Mouse (Mus musculus): ENCODE results near the gene Rpl3l. TPM values are rescaled to one million over a fixed set of nuclear protein-coding genes. Genes with fewer than 3 reads are reported as not detected.

Gene Rpl3l
- polyA plus RNA-seq, 1 experiment: not detected

- H3K27ac ChIP-seq (ENCODE audit: insufficient read depth, low read length): no peak overlapping the region
- no peak overlapping the region for H3K4me3 ChIP-seq (ENCODE audit: insufficient read depth, low read length)
- TF ChIP-seq POLR2A (IDR thresholded peaks at IDR 0.05; ENCODE audit: low read depth, low read length) (no peak), CTCF (IDR thresholded peaks at IDR 0.05; ENCODE audit: borderline replicate concordance, insufficient read depth, low read length) (no peak)
- no peaks in the 10 kb centered on the region for H3K4me1 ChIP-seq (ENCODE audit: control insufficient read depth, insufficient read depth, low read length)
These were observed 1.4 kb downstream of the Rpl3l start for GRCm38 (mm10) chr17:24729067-24729466.

GRCm38 (mm10) chr17:24730787-24731186 lies 3.2 kb downstream of the Rpl3l start:
- Histone ChIP-seq H3K4me1 (ENCODE audit: control insufficient read depth, insufficient read depth, low read length) (no peaks in the 10 kb centered on the region), H3K4me3 (ENCODE audit: insufficient read depth, low read length) (no peak overlapping the region), H3K27ac (ENCODE audit: insufficient read depth, low read length) (no peak overlapping the region)
- TF ChIP-seq POLR2A (IDR thresholded peaks at IDR 0.05; ENCODE audit: low read depth, low read length): no peak
- TF ChIP-seq CTCF (IDR thresholded peaks at IDR 0.05; ENCODE audit: borderline replicate concordance, insufficient read depth, low read length): no peak

GRCm38 (mm10) chr17:24732233-24732935 lies 4.8 kb downstream of the Rpl3l start:
- TF ChIP-seq CTCF (IDR thresholded peaks at IDR 0.05; ENCODE audit: borderline replicate concordance, insufficient read depth, low read length) (no peak), POLR2A (IDR thresholded peaks at IDR 0.05; ENCODE audit: low read depth, low read length) (no peak)
- Histone ChIP-seq H3K4me1 (ENCODE audit: control insufficient read depth, insufficient read depth, low read length) (no peaks in the 10 kb centered on the region), H3K4me3 (ENCODE audit: insufficient read depth, low read length) (no peak overlapping the region), H3K27ac (ENCODE audit: insufficient read depth, low read length) (no peak overlapping the region)

GRCm38 (mm10) chr17:24733434-24734050 lies 5.9 kb downstream of the Rpl3l start:
- TF ChIP-seq CTCF (IDR thresholded peaks at IDR 0.05; ENCODE audit: borderline replicate concordance, insufficient read depth, low read length): no peak
- no peak overlapping the region for H3K4me3 ChIP-seq (ENCODE audit: insufficient read depth, low read length)
- H3K27ac ChIP-seq (ENCODE audit: insufficient read depth, low read length): no peak overlapping the region
- H3K4me1 ChIP-seq (ENCODE audit: control insufficient read depth, insufficient read depth, low read length): no peaks in the 10 kb centered on the region

- Histone ChIP-seq H3K4me3 (ENCODE audit: insufficient read depth, low read length) (no peak overlapping the region), H3K27ac (ENCODE audit: insufficient read depth, low read length) (no peak overlapping the region), H3K4me1 (ENCODE audit: control insufficient read depth, insufficient read depth, low read length) (no peaks in the 10 kb centered on the region)
- TF ChIP-seq CTCF (IDR thresholded peaks at IDR 0.05; ENCODE audit: borderline replicate concordance, insufficient read depth, low read length) (no peak), POLR2A (IDR thresholded peaks at IDR 0.05; ENCODE audit: low read depth, low read length) (no peak)
These were observed 6.9 kb downstream of the Rpl3l start for GRCm38 (mm10) chr17:24734513-24734912.

- TF ChIP-seq CTCF (IDR thresholded peaks at IDR 0.05; ENCODE audit: borderline replicate concordance, insufficient read depth, low read length) (no peak), POLR2A (IDR thresholded peaks at IDR 0.05; ENCODE audit: low read depth, low read length) (no peak)
- H3K4me3 ChIP-seq (ENCODE audit: insufficient read depth, low read length): no peak overlapping the region
- no peaks in the 10 kb centered on the region for H3K4me1 ChIP-seq (ENCODE audit: control insufficient read depth, insufficient read depth, low read length)
- H3K27ac ChIP-seq (ENCODE audit: insufficient read depth, low read length): no peak overlapping the region
These were observed 7.8 kb downstream of the Rpl3l start for GRCm38 (mm10) chr17:24735446-24735845.

GRCm38 (mm10) chr17:24736330-24737051 lies 8.9 kb downstream of the Rpl3l start, which contains the start of gene Msrb1:
Gene Msrb1, plus strand, starts transcription at chr17:24736642.
- Histone ChIP-seq H3K27ac (ENCODE audit: insufficient read depth, low read length) (peak within 1 kb of the TSS; percentile 7; the same call in 1 of the 2 replicates), H3K4me1 (ENCODE audit: control insufficient read depth, insufficient read depth, low read length) (no peaks in the 10 kb centered on the region), H3K4me3 (ENCODE audit: insufficient read depth, low read length) (peak within 1 kb of the TSS; percentile 75)
- TF ChIP-seq POLR2A (IDR thresholded peaks at IDR 0.05; ENCODE audit: low read depth, low read length): peak; percentile 99
- TF ChIP-seq CTCF (IDR thresholded peaks at IDR 0.05; ENCODE audit: borderline replicate concordance, insufficient read depth, low read length): no peak

GRCm38 (mm10) chr17:24737135-24737810 lies 9.7 kb downstream of the Rpl3l start:
- H3K4me3 ChIP-seq (ENCODE audit: insufficient read depth, low read length): peak overlapping the region; percentile 75
- H3K4me1 ChIP-seq (ENCODE audit: control insufficient read depth, insufficient read depth, low read length): no peaks in the 10 kb centered on the region
- no peak overlapping the region for H3K27ac ChIP-seq (ENCODE audit: insufficient read depth, low read length)
- TF ChIP-seq POLR2A (IDR thresholded peaks at IDR 0.05; ENCODE audit: low read depth, low read length) (peak; percentile 34; the same call in 1 of the 2 replicates), CTCF (IDR thresholded peaks at IDR 0.05; ENCODE audit: borderline replicate concordance, insufficient read depth, low read length) (no peak)

- no peaks in the 10 kb centered on the region for H3K4me1 ChIP-seq (ENCODE audit: control insufficient read depth, insufficient read depth, low read length)
- TF ChIP-seq POLR2A (IDR thresholded peaks at IDR 0.05; ENCODE audit: low read depth, low read length) (no peak), CTCF (IDR thresholded peaks at IDR 0.05; ENCODE audit: borderline replicate concordance, insufficient read depth, low read length) (no peak)
- no peak overlapping the region for H3K27ac ChIP-seq (ENCODE audit: insufficient read depth, low read length)
- no peak overlapping the region for H3K4me3 ChIP-seq (ENCODE audit: insufficient read depth, low read length)
These were observed 10.6 kb downstream of the Rpl3l start for GRCm38 (mm10) chr17:24738238-24738637.
